Mouse (Mus musculus) kidney, embryonic 14.5 days (tissue): ENCODE data around the gene Sgsm2. TPM values are rescaled to one million over a fixed set of nuclear protein-coding genes. Genes with fewer than 3 reads are reported as not detected.
A peak's percentile ranks its signal among the peaks of the same experiment; 100 is the strongest.

Experiments used
- ATAC-seq: fragments of 200-750 bp; cut with Nextera tagmentation; 2 replicates; pipeline ENCODE4 v1.8.0; 2017; ENCODE audit warnings: moderate number of reproducible peaks, mild to moderate bottlenecking, moderate TSS enrichment, moderate library complexity; ENCODE audit not compliant: low FRiP score, low TSS enrichment
- H3K27ac ChIP-seq: fragments of 300-500 bp; sonication (generic); 2 replicates; pipeline ENCODE4 v1.5.1; 2014; ENCODE audit warnings: low read depth, mild to moderate bottlenecking, low read length, moderate library complexity, mixed read lengths
- H3K27me3 ChIP-seq: fragments of 300-500 bp; sonication (generic); 2 replicates; pipeline ENCODE4 v1.6.1; 2014; ENCODE audit warnings: mild to moderate bottlenecking, low read length; ENCODE audit not compliant: control insufficient read depth, insufficient read depth
- H3K36me3 ChIP-seq: fragments of 300-500 bp; sonication (generic); 2 replicates; pipeline ENCODE4 v1.6.1; 2014; ENCODE audit warnings: low read length, mixed read lengths; ENCODE audit not compliant: control insufficient read depth, insufficient read depth
- H3K4me1 ChIP-seq: fragments of 300-500 bp; sonication (generic); 2 replicates; pipeline ENCODE4 v1.6.1; 2014; ENCODE audit warnings: low read length, mixed read lengths; ENCODE audit not compliant: control insufficient read depth, insufficient read depth
- H3K4me2 ChIP-seq: fragments of 300-500 bp; sonication (generic); replicated peaks from 2 replicates; pipeline ENCODE4 v1.6.1; 2014; ENCODE audit warnings: low read depth, mild to moderate bottlenecking, low read length
- H3K4me3 ChIP-seq: fragments of 300-500 bp; sonication (generic); 2 replicates; pipeline ENCODE4 v1.5.1; 2014; ENCODE audit warnings: mild to moderate bottlenecking, low read length
- H3K9ac ChIP-seq: fragments of 300-500 bp; sonication (generic); 2 replicates; pipeline ENCODE4 v1.6.1; 2014; ENCODE audit warnings: low read depth, mild to moderate bottlenecking, low read length, moderate library complexity
- H3K9me3 ChIP-seq: fragments of 300-500 bp; sonication (generic); 2 replicates; pipeline ENCODE4 v1.6.1; 2016; ENCODE audit warnings: low read length; ENCODE audit not compliant: control insufficient read depth
- WGBS: fragments of 180-500 bp; shearing (Covaris S2); extraction: QIAGEN DNeasy Blood & Tissue Kit; methylation state at CpG from one replicate; pipeline ENCODE4 v1.1.7; 2014; 5-methylcytosine and 5-hydroxymethylcytosine counted together
- polyA plus RNA-seq: library from polyadenylated mRNA; unstranded; fragments of >200 nt; fragmentation: Nextera tagmentation; extraction: Ambion mirVana; gene quantifications from 2 replicates; pipeline ENCODE4 v1.2.1, GENCODE M21; 2014

Sgsm2 gene
- polyA plus RNA-seq, result 4.4 and 5.7 TPM in 2 replicates

DNA sequence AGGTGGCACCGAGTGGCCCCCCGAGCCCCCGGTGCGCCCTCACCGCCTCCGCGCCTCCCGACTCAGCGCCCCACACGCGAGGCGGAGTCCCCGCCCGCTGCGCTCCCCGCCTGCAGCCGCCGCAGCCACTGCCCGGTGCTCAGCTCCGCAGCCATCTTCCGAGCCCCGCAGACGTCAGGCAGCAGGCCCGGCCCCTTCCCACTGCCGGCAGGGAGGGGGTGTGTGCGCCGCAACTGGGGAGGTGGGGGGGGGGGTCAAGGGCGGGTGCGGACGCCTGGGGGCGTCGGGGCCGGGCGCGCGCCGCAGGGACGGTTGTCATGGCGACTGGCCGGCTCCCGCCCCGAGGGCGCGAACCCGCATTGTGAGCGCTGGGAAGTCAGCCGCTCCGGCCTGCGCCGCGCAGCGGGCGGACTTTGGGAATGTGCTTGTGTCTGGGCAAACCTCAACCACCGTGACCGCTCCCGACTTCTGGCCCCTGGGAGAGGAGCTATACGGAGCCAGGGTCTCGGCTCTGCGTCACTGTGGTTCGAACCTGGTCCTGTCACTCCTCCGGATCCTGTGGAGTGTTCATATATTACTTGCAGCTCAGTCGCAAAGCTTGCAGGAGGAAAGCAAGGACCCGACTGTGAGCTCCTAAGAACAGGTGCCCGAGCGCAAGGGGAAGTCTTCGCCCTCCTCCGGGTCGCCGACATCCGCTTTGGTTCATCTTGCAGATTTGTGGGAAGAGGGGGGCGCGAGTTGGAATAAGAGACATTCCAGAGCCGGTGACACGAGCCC is at the start of gene Sgsm2:
Gene Sgsm2 (minus strand): TSS at position 160 of the 777 bp plus-strand sequence.
- peaks cover 28% of the 10 kb centered on the region for H3K36me3 ChIP-seq
- under 1% methylated on average over 64 of the region's 74 CpGs for WGBS
- H3K27ac ChIP-seq, result peak within 1 kb of the TSS; percentile 85
- 0 out of 2 replicates have a peak, but pooled peaks cover 7% of the 10 kb centered on the region for H3K4me1 ChIP-seq
- H3K4me3 ChIP-seq, result peak within 1 kb of the TSS; percentile 77
- peak within 1 kb of the TSS; percentile 77 for H3K9ac ChIP-seq
- H3K4me2 ChIP-seq, result peak within 1 kb of the TSS; percentile 98
- no peaks in the 10 kb centered on the region for H3K27me3 ChIP-seq
- peak; percentile 77 for ATAC-seq
- H3K9me3 ChIP-seq, result no peaks in the 10 kb centered on the region

DNA sequence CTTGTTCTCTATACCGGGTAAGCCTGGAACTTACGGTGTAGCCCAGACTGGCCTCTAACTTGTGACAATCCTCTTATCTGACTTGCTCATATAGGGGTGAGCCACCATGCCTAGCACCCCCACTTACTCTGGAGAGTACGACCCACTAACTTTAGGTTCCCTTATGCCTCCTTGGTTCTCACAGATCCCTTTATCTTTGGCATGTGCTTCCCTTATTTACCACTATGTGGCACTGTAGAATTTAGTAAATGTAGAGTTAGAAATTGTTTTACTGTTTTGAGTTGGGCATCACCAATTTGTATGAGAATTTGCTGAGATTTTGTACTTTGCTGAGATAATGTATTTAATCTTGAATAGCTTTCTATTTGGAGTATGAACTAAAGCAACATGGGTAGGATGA is 49.5 kb upstream of the Sgsm2 start:
- no peak overlapping the region for H3K27ac ChIP-seq
- no peaks in the 10 kb centered on the region for H3K27me3 ChIP-seq
- no peaks in the 10 kb centered on the region for H3K4me1 ChIP-seq
- H3K36me3 ChIP-seq, result peaks cover 40% of the 10 kb centered on the region
- H3K9me3 ChIP-seq, result no peaks in the 10 kb centered on the region
- H3K4me3 ChIP-seq, result no peak overlapping the region
- H3K4me2 ChIP-seq, result no peak overlapping the region
- no peak overlapping the region for H3K9ac ChIP-seq
- 79% methylated on average over 3 of the region's 3 CpGs for WGBS
- no peak; the same call in 1 of the 2 replicates for ATAC-seq

DNA sequence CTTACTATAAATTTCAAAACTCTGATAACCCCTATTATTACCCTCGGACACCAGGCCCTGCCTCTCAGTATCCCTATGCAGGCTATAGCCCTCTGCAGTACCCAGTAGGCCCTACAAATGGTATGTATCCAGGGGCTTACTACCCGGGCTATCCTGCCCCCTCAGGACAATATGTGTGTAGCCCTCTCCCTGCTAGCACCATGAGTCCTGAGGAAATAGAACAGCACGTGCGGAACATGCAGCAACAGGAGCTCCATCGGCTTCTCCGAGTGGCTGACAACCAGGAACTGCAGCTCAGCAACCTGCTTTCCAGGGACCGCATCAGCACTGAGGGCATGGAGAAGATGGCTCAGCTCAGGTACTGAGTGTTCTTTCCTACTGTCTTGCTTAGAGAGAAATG is 33.5 kb upstream of the Sgsm2 start:
- 91% methylated on average over 7 of the region's 7 CpGs for WGBS
- H3K36me3 ChIP-seq, result peaks cover 45% of the 10 kb centered on the region
- H3K4me2 ChIP-seq, result no peak overlapping the region
- peaks cover 7% of the 10 kb centered on the region; the same call in 1 of the 2 replicates for H3K4me1 ChIP-seq
- no peak overlapping the region for H3K4me3 ChIP-seq
- no peak for ATAC-seq
- H3K27me3 ChIP-seq, result no peaks in the 10 kb centered on the region
- H3K9ac ChIP-seq, result no peak overlapping the region
- H3K27ac ChIP-seq, result no peak overlapping the region
- H3K9me3 ChIP-seq, result no peaks in the 10 kb centered on the region

- no peaks in the 10 kb centered on the region for H3K9me3 ChIP-seq
- H3K27ac ChIP-seq, result no peak overlapping the region
- H3K9ac ChIP-seq, result no peak overlapping the region
- H3K27me3 ChIP-seq, result no peaks in the 10 kb centered on the region
- 90% methylated on average over 4 of the region's 4 CpGs for WGBS
- no peak for ATAC-seq
- H3K4me2 ChIP-seq, result no peak overlapping the region
- peaks cover 13% of the 10 kb centered on the region for H3K4me1 ChIP-seq
- no peak overlapping the region for H3K4me3 ChIP-seq
- peaks cover 34% of the 10 kb centered on the region for H3K36me3 ChIP-seq
Observed at GRCm38 (mm10) chr11:74929111-74929510, 32.3 kb upstream of the Sgsm2 start.

GRCm38 (mm10) chr11:74927236-74927725 is 30.4 kb upstream of the Sgsm2 start:
- Histone ChIP-seq H3K9me3 (no peaks in the 10 kb centered on the region), H3K27ac (no peak overlapping the region), H3K36me3 (peaks cover 19% of the 10 kb centered on the region; the same call in 1 of the 2 replicates), H3K4me2 (no peak overlapping the region; the same call in 1 of the 2 replicates), H3K27me3 (no peaks in the 10 kb centered on the region), H3K9ac (no peak overlapping the region), H3K4me1 (peaks cover 13% of the 10 kb centered on the region), H3K4me3 (no peak overlapping the region)
- 96% methylated on average over 2 of the region's 2 CpGs for WGBS
- no peak for ATAC-seq

GRCm38 (mm10) chr11:74926388-74927005 is 29.6 kb upstream of the Sgsm2 start:
- peak overlapping the region; percentile 91 for H3K4me3 ChIP-seq
- H3K27me3 ChIP-seq, result no peaks in the 10 kb centered on the region
- H3K4me1 ChIP-seq, result peaks cover 13% of the 10 kb centered on the region
- peaks cover 13% of the 10 kb centered on the region; the same call in 1 of the 2 replicates for H3K36me3 ChIP-seq
- H3K9ac ChIP-seq, result peak overlapping the region; percentile 85
- ATAC-seq, result no peak; the same call in 1 of the 2 replicates
- WGBS, result 5% methylated on average over 11 of the region's 11 CpGs
- peak overlapping the region; percentile 98 for H3K27ac ChIP-seq
- H3K4me2 ChIP-seq, result peak overlapping the region; percentile 63
- no peaks in the 10 kb centered on the region for H3K9me3 ChIP-seq

DNA sequence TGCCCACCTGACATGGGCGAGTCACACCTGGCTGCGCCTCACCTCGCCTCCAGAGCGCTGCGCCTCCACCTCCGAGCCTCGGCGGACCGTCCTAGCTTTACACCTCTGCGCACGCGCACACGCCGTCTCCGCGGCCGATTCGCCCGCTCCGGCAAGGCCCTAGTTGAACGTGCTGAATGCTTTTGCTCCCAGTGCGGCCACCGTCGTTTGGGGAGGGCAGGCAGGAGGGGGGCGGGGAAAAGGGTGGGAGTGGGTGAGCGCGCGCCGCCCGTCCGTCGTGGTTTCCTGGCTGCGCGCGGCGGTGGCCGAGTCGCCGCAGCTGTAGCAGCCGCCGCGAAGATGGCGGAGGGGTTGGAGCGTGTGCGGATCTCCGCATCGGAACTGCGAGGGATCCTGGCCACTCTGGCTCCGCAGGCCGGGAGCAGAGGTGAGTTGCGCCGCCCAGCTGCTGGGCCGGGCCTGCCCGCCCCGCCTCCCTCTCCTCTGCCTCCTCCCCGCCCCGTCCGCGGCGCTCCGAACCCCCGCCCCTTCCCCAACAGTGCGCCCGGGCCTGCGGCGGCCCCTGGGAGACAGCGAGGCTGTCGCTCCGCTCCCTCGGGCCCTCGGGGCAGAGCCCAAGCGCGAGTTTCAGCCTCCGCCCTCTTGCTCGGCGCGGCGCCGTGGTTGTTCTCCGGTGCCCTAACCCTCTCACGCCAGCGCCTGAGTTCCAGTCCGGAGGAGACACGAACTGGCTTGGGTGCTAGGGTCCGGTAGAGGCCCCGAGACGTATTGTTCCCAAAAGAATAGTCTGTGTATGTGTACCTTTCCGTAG is 28.9 kb upstream of the Sgsm2 start, which contains the start of the genes Smg6 and Srr:
Gene Smg6 (plus strand): TSS at position 247 of the 811 bp plus-strand sequence.
Gene Srr (minus strand): TSS at position 372 of the 811 bp plus-strand sequence.
- Histone ChIP-seq H3K9me3 (no peaks in the 10 kb centered on the region), H3K36me3 (peaks cover 8% of the 10 kb centered on the region; the same call in 1 of the 2 replicates), H3K4me3 (peak within 1 kb of the TSS; percentile 91), H3K27me3 (no peaks in the 10 kb centered on the region), H3K9ac (peak within 1 kb of the TSS; percentile 85), H3K27ac (peak within 1 kb of the TSS; percentile 98), H3K4me1 (peaks cover 13% of the 10 kb centered on the region), H3K4me2 (peak within 1 kb of the TSS; percentile 63)
- under 1% methylated on average over 79 of the region's 88 CpGs for WGBS
- ATAC-seq, result peak; percentile 96

DNA sequence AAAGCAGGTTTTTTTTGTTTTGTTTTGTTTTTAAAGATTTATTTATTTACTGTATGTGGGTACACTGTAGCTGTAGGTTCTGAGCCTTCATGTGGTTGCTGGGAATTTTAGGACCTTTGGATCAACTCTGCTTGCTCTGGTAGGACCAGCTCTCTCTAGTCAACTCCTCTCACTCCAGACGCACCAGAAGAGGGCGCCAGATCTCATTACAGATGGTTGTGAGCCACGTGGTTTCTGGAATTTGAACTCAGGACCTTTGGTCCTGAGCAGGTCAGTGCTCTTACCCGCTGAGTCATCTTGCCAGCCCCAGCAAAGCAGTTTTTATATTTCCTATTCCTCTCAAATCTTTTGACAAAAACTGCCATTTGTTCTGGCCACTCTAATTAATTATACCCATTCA is 27.3 kb upstream of the Sgsm2 start:
- no peak for ATAC-seq
- Histone ChIP-seq H3K36me3 (peaks cover 3% of the 10 kb centered on the region; the same call in 1 of the 2 replicates), H3K27ac (no peak overlapping the region), H3K4me3 (no peak overlapping the region), H3K9me3 (no peaks in the 10 kb centered on the region), H3K4me2 (no peak overlapping the region; the same call in 1 of the 2 replicates), H3K4me1 (peaks cover 13% of the 10 kb centered on the region), H3K9ac (no peak overlapping the region), H3K27me3 (no peaks in the 10 kb centered on the region)
- 67% methylated on average over 4 of the region's 4 CpGs for WGBS
